Mouse (Mus musculus) liver, adult 2 months (tissue): Measurements from ENCODE around the gene Actn1. TPM values are rescaled to one million over a fixed set of nuclear protein-coding genes. Genes with fewer than 3 reads are reported as not detected.
A peak's percentile ranks its signal among the peaks of the same experiment; 100 is the strongest.

Source experiments
- DNase-seq: peaks from one replicate; pipeline ENCODE4 v3.0.0-alpha.2; 2011; ENCODE audit warnings: low read depth, low spot score; ENCODE audit errors: extremely low read depth
- H3K27ac ChIP-seq: fragments of 200-500 bp; replicated peaks from 2 replicates; pipeline ENCODE4 v1.5.1; 2012; ENCODE audit warnings: low read depth, mild to moderate bottlenecking, control low read depth, inconsistent platforms, low read length; ENCODE audit not compliant: insufficient read depth
- H3K27me3 ChIP-seq: fragments of 200-500 bp; 2 replicates; pipeline ENCODE4 v1.6.1; 2012; ENCODE audit warnings: mild to moderate bottlenecking, moderate library complexity, low read length, inconsistent platforms; ENCODE audit not compliant: control insufficient read depth, insufficient read depth
- H3K36me3 ChIP-seq: fragments of 200-500 bp; 2 replicates; pipeline ENCODE4 v1.6.1; 2012; ENCODE audit warnings: low read length, inconsistent platforms; ENCODE audit not compliant: control insufficient read depth, insufficient read depth
- H3K4me1 ChIP-seq: fragments of 200-500 bp; 2 replicates; pipeline ENCODE4 v1.6.1; 2011; ENCODE audit warnings: low read length; ENCODE audit not compliant: control insufficient read depth, insufficient read depth
- H3K4me3 ChIP-seq: fragments of 200-500 bp; 2 replicates; pipeline ENCODE4 v1.5.1; 2011; ENCODE audit warnings: low read depth, mild to moderate bottlenecking, control low read depth, low read length, moderate library complexity; ENCODE audit not compliant: insufficient read depth
- H3K79me2 ChIP-seq: fragments of 200-500 bp; 2 replicates; pipeline ENCODE4 v1.6.1; 2012; ENCODE audit warnings: inconsistent platforms, mild to moderate bottlenecking, low read length, moderate library complexity; ENCODE audit not compliant: control insufficient read depth, insufficient read depth
- H3K9ac ChIP-seq: fragments of 200-500 bp; 2 replicates; pipeline ENCODE4 v1.6.1; 2012; ENCODE audit warnings: low read depth, mild to moderate bottlenecking, control low read depth, inconsistent platforms, low read length
- CTCF ChIP-seq: fragments of 200-500 bp; IDR thresholded peaks from 2 replicates; pipeline ENCODE4 v1.5.1; 2011; ENCODE audit warnings: low read depth, low read length, control low read depth
- POLR2A ChIP-seq: fragments of 200-500 bp; IDR thresholded peaks from 2 replicates; pipeline ENCODE4 v1.6.1; 2011; ENCODE audit warnings: low read length, control low read depth; ENCODE audit not compliant: insufficient read depth; ENCODE audit errors: extremely low read depth
- whole genome bisulfite sequencing: fragments of 180-500 bp; shearing (Covaris S2); methylation state at CpG from one replicate; pipeline ENCODE4 v1.1.7; 2018; 5-methylcytosine and 5-hydroxymethylcytosine counted together
- polyA plus RNA-seq: library from polyadenylated mRNA; depleted of rRNA; stranded (reverse); fragments of >200 nt; gene quantifications from 2 replicates; pipeline ENCODE4 v1.2.3, GENCODE M21; 2012
- total RNA-seq: library from RNA; depleted of rRNA; stranded (reverse); fragments of >200 nt; gene quantifications from 2 replicates; pipeline ENCODE4 v1.2.3, GENCODE M21; 2014

Actn1 gene
- total and polyA plus RNA-seq, 2 experiments = 15.4 to 17.6 TPM

DNA sequence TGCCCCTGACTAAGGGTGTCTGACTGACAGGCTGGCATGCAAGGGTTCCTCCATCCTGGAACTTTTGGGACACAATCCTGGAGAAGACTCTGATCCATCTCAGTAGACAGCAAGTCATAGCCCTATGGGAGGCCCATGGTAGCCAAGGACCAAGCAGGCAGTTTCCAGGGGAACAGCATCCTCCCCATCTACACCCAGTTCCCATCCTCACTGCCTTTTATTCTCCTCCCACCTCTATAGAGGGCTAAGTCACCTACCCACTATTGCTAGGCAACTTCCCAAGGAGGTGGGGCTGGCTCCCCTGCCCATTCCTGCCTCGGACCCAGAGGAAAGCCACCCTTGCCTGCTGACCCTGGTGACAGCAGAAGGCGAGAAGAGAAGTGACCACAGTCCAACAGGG is 8.2 kb downstream of the Actn1 start:
- Histone ChIP-seq H3K9ac (no peak overlapping the region), H3K36me3 (no peaks in the 10 kb centered on the region), H3K4me3 (no peak overlapping the region), H3K79me2 (peaks cover 46% of the 10 kb centered on the region), H3K27ac (no peak overlapping the region), H3K27me3 (no peaks in the 10 kb centered on the region), H3K4me1 (peaks cover 7% of the 10 kb centered on the region; the same call in 1 of the 2 replicates)
- no peak for DNase-seq
- WGBS = 92% methylated on average over 2 of the region's 2 CpGs
- TF ChIP-seq POLR2A = no peak
- TF ChIP-seq CTCF = no peak

DNA sequence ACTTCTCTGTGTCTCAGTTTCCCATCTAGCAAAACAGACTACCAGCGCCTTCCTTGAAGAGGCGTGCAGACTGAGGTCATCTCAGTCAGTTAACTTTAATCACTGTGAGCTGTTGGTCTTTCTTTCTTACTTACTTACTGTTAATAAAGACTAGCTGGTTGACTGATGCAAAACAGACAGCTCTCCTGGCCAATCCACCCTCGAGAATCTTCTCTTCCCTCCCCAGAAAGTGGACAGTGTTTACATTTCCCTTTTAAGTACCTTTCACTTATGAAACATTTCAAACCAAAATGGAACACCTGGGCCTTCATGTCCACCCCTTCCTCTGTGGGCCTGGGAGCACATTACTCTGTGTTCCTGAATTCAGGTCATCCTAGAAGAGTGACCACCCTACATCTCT is 8.6 kb downstream of the Actn1 start:
- H3K27me3 ChIP-seq = no peaks in the 10 kb centered on the region
- H3K9ac ChIP-seq = no peak overlapping the region
- no peak overlapping the region for H3K27ac ChIP-seq
- H3K4me3 ChIP-seq = no peak overlapping the region
- no peaks in the 10 kb centered on the region for H3K36me3 ChIP-seq
- WGBS = 76% methylated on average over 3 of the region's 3 CpGs
- no peak for DNase-seq
- H3K79me2 ChIP-seq = peaks cover 42% of the 10 kb centered on the region
- no peak for TF ChIP-seq POLR2A
- TF ChIP-seq CTCF = no peak
- H3K4me1 ChIP-seq = peaks cover 11% of the 10 kb centered on the region

DNA sequence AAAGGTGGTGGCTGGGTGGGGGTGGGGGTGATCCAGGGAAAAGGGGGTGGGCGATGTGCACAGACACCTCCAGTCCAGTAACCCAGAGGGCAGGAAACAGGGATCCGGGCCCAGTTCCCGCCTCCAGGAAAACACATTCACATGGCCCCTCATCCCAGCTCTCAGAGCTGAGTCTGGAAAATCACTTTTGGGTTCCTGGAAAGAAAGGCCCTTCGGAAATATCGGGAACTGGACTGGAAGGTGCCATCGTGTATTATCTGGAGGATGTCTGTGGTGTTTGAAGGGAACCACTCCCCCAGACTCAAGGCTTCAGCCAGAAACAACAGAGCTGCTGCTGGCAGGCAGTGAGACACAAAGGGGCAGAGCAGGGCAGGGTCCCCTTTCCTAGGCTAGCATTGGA is 10.6 kb downstream of the Actn1 start:
- Histone ChIP-seq H3K4me1 (peaks cover 12% of the 10 kb centered on the region), H3K27me3 (no peaks in the 10 kb centered on the region), H3K9ac (no peak overlapping the region), H3K4me3 (no peak overlapping the region), H3K79me2 (peaks cover 42% of the 10 kb centered on the region), H3K36me3 (no peaks in the 10 kb centered on the region), H3K27ac (no peak overlapping the region)
- DNase-seq = no peak
- no peak for TF ChIP-seq POLR2A
- TF ChIP-seq CTCF = no peak
- 32% methylated on average over 6 of the region's 6 CpGs for WGBS

DNA sequence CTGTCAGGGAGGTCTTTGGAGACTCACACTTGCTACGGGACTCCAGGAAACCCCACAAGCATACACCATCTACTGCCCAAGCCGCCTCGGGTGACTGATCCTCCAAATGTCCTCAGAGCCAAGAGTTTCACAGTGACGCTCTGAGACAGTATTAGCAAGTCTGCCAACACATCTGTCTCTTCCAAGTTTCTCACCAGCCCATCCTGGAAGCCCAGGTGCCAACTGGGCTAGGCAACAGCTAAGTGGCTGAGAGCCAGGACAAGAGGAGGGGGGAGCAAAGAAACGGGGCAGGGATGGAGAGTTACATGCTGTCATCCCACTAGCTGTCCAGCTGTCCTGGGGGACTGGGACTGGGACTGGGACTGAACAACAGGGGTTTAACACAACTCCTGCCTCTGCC is 13.1 kb downstream of the Actn1 start:
- peak; percentile 40 for DNase-seq
- Histone ChIP-seq H3K4me3 (no peak overlapping the region), H3K9ac (no peak overlapping the region), H3K27ac (no peak overlapping the region), H3K4me1 (peaks cover 12% of the 10 kb centered on the region), H3K79me2 (peaks cover 47% of the 10 kb centered on the region), H3K36me3 (no peaks in the 10 kb centered on the region), H3K27me3 (no peaks in the 10 kb centered on the region)
- TF ChIP-seq CTCF = no peak
- no peak for TF ChIP-seq POLR2A
- WGBS = 25% methylated on average over 5 of the region's 5 CpGs

DNA sequence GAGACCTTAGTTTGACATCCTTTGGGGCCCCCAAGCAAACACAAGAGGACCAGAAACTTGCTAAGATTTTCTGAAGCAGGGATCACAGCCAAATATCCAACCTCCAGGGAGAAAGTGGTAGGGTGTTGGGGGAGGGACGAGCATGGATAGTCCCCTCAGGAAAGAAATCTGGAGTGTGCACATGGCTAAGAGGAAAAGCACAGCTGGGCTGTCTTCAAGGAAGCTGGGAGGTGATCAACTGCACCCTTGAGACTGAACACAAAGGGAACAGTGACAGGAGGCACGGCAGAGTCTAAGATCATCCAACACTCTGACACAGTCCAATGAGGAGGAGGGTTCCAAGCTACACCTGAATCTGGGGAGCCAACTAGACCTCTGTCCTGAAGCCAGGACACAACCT is 13.7 kb downstream of the Actn1 start:
- H3K27me3 ChIP-seq = no peaks in the 10 kb centered on the region
- no peak overlapping the region for H3K4me3 ChIP-seq
- no peaks in the 10 kb centered on the region for H3K36me3 ChIP-seq
- DNase-seq = no peak
- H3K9ac ChIP-seq = no peak overlapping the region
- 63% methylated on average over 2 of the region's 2 CpGs for WGBS
- no peak overlapping the region for H3K27ac ChIP-seq
- TF ChIP-seq CTCF = no peak
- no peak for TF ChIP-seq POLR2A
- H3K79me2 ChIP-seq = peaks cover 46% of the 10 kb centered on the region
- peaks cover 12% of the 10 kb centered on the region for H3K4me1 ChIP-seq

DNA sequence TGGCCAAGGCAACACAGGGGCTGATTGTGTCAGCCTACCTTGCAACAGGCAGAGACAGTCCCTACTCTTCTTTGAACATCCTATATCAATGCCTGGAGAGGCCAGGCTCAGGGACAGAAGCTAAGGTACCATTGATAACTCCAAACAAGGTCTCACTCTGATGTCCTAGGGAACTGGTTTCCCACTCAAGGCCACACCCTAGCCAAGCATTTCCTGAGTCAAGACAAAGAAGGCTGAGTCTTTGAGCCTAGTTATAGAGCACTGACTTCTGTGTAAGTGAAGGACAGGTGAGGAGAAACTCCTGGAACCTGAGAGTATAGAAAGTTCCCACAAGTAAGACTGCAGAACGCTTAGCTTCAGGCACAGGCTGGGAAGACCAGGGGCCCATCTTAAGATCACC is 15.4 kb downstream of the Actn1 start:
- H3K27ac ChIP-seq = no peak overlapping the region

More for the DNA sequence above, 15.4 kb downstream of the Actn1 start:
- Histone ChIP-seq H3K4me1 (peaks cover 12% of the 10 kb centered on the region), H3K79me2 (peaks cover 55% of the 10 kb centered on the region), H3K27me3 (no peaks in the 10 kb centered on the region), H3K4me3 (no peak overlapping the region), H3K9ac (no peak overlapping the region), H3K36me3 (no peaks in the 10 kb centered on the region)
- 97% methylated on average over 1 of the region's 1 CpGs for WGBS
- no peak for DNase-seq
- TF ChIP-seq CTCF (no peak), POLR2A (no peak)
